Mouse (Mus musculus) liver, adult 2 months (tissue): ENCODE results near the gene Cnn2. TPM values are rescaled to one million over a fixed set of nuclear protein-coding genes. Genes with fewer than 3 reads are reported as not detected.

ENCODE experiments used
- DNase-seq: peaks from one replicate; pipeline ENCODE4 v3.0.0-alpha.2; 2011; ENCODE audit warnings: low read depth, low spot score; ENCODE audit errors: extremely low read depth
- H3K27ac ChIP-seq: fragments of 200-500 bp; replicated peaks from 2 replicates; pipeline ENCODE4 v1.5.1; 2012; ENCODE audit warnings: low read depth, mild to moderate bottlenecking, control low read depth, inconsistent platforms, low read length; ENCODE audit not compliant: insufficient read depth
- H3K27me3 ChIP-seq: fragments of 200-500 bp; 2 replicates; pipeline ENCODE4 v1.6.1; 2012; ENCODE audit warnings: mild to moderate bottlenecking, moderate library complexity, low read length, inconsistent platforms; ENCODE audit not compliant: control insufficient read depth, insufficient read depth
- H3K36me3 ChIP-seq: fragments of 200-500 bp; 2 replicates; pipeline ENCODE4 v1.6.1; 2012; ENCODE audit warnings: low read length, inconsistent platforms; ENCODE audit not compliant: control insufficient read depth, insufficient read depth
- H3K4me1 ChIP-seq: fragments of 200-500 bp; 2 replicates; pipeline ENCODE4 v1.6.1; 2011; ENCODE audit warnings: low read length; ENCODE audit not compliant: control insufficient read depth, insufficient read depth
- H3K4me3 ChIP-seq: fragments of 200-500 bp; 2 replicates; pipeline ENCODE4 v1.5.1; 2011; ENCODE audit warnings: low read depth, mild to moderate bottlenecking, control low read depth, low read length, moderate library complexity; ENCODE audit not compliant: insufficient read depth
- H3K79me2 ChIP-seq: fragments of 200-500 bp; 2 replicates; pipeline ENCODE4 v1.6.1; 2012; ENCODE audit warnings: inconsistent platforms, mild to moderate bottlenecking, low read length, moderate library complexity; ENCODE audit not compliant: control insufficient read depth, insufficient read depth
- H3K9ac ChIP-seq: fragments of 200-500 bp; 2 replicates; pipeline ENCODE4 v1.6.1; 2012; ENCODE audit warnings: low read depth, mild to moderate bottlenecking, control low read depth, inconsistent platforms, low read length
- CTCF ChIP-seq: fragments of 200-500 bp; IDR thresholded peaks from 2 replicates; pipeline ENCODE4 v1.5.1; 2011; ENCODE audit warnings: low read depth, low read length, control low read depth
- POLR2A ChIP-seq: fragments of 200-500 bp; IDR thresholded peaks from 2 replicates; pipeline ENCODE4 v1.6.1; 2011; ENCODE audit warnings: low read length, control low read depth; ENCODE audit not compliant: insufficient read depth; ENCODE audit errors: extremely low read depth
- WGBS: fragments of 180-500 bp; shearing (Covaris S2); methylation state at CpG from one replicate; pipeline ENCODE4 v1.1.7; 2018; 5-methylcytosine and 5-hydroxymethylcytosine counted together
- polyA plus RNA-seq: library from polyadenylated mRNA; depleted of rRNA; stranded (reverse); fragments of >200 nt; gene quantifications from 2 replicates; pipeline ENCODE4 v1.2.3, GENCODE M21; 2012
- total RNA-seq: library from RNA; depleted of rRNA; stranded (reverse); fragments of >200 nt; gene quantifications from 2 replicates; pipeline ENCODE4 v1.2.3, GENCODE M21; 2014

Gene Cnn2
- total and polyA plus RNA-seq, 2 experiments = 5.2 to 9.8 TPM

DNA sequence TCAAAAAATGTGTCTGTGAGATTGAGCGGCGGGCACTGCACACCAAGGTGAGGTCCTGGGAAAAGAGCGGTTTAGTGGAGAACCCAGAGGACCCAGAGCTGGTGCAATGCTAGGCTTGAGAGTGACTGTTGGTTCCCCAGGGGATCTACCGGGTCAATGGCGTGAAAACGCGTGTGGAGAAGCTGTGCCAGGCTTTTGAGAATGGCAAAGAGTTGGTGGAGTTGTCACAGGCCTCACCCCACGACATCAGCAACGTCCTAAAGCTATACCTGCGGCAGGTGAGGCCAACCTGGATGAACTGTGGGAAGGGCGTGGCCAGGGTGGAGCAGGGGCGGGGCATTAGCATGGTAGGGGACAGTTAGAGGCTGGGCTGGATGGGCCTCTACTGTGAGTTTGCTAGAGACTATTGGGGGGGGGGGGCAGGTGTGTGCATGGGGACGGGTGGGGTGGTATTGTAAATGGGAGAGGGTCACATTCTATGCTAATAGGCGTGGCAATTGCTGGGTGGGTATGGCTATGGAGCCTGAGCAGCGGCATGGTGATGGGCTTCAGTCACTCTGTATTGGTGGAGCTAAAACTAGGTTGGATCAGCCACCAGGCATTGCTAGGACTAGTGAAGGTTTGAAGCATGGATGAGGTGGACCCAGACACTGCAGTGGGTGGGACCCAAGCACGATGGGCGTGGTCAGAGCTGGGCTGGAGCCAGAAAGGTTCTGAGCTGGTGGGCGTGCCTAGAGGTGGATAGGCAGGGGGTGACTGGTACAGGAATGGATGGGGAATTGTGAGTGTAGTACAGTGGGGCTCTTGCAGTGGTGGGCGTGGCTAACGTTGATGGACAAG, 39.5 kb downstream of the Cnn2 start:
- WGBS = 83% methylated on average over 20 of the region's 20 CpGs
- DNase-seq = no peak
- Histone ChIP-seq H3K27me3 (no peaks in the 10 kb centered on the region), H3K79me2 (no peaks in the 10 kb centered on the region), H3K27ac (no peak overlapping the region), H3K4me1 (peaks cover 4% of the 10 kb centered on the region; the same call in 1 of the 2 replicates), H3K9ac (no peak overlapping the region), H3K4me3 (no peak overlapping the region), H3K36me3 (no peaks in the 10 kb centered on the region)
- no peak for TF ChIP-seq CTCF
- TF ChIP-seq POLR2A = no peak

DNA sequence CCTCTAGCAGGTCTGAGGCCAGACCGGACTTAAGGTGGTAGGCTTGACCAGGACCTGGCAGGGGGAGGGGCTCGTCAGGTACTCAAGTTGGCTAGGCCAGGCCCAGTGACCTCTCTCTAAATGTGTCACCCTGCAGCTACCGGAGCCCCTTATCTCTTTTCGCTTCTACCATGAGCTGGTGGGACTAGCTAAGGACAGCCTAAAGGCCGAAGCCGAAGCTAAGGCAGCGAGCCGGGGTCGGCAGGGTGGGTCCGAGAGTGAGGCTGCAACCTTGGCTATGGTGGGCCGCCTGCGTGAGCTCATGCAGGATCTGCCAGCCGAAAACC, 40.1 kb downstream of the Cnn2 start:
- WGBS = 95% methylated on average over 13 of the region's 13 CpGs

DNA sequence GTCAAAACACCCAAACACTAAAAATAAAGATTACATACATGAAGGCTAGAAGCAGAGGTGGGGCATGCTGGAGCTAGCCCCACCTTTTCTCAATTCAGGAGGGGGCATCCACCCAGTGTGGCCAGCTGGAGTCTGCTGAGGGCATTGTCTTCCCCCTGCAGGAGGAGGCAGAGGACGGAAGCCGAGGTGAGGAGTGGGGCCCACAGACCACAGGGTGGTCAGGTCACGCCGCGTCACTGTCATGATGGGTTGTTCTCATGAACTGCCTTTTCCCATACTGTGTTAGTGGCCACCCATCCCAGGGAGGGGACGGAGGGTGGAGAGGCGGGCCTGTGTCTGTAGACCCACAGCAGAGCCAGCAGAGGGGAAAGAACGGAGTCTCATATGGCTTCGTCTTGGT, 41.8 kb downstream of the Cnn2 start:
- H3K4me1 ChIP-seq = peaks cover 7% of the 10 kb centered on the region; the same call in 1 of the 2 replicates
- no peak overlapping the region for H3K4me3 ChIP-seq
- WGBS = 89% methylated on average over 9 of the region's 9 CpGs
- DNase-seq = no peak
- no peak overlapping the region for H3K27ac ChIP-seq
- H3K36me3 ChIP-seq = no peaks in the 10 kb centered on the region
- no peak for TF ChIP-seq POLR2A
- no peak for TF ChIP-seq CTCF
- no peaks in the 10 kb centered on the region for H3K79me2 ChIP-seq
- H3K27me3 ChIP-seq = no peaks in the 10 kb centered on the region
- H3K9ac ChIP-seq = no peak overlapping the region

More for the DNA sequence above, 40.1 kb downstream of the Cnn2 start:
- H3K9ac ChIP-seq = no peak overlapping the region
- H3K36me3 ChIP-seq = no peaks in the 10 kb centered on the region
- H3K27ac ChIP-seq = no peak overlapping the region
- TF ChIP-seq CTCF (no peak), POLR2A (no peak)
- H3K4me3 ChIP-seq = no peak overlapping the region
- H3K79me2 ChIP-seq = no peaks in the 10 kb centered on the region
- H3K4me1 ChIP-seq = peaks cover 5% of the 10 kb centered on the region; the same call in 1 of the 2 replicates
- H3K27me3 ChIP-seq = no peaks in the 10 kb centered on the region
- DNase-seq = no peak

DNA sequence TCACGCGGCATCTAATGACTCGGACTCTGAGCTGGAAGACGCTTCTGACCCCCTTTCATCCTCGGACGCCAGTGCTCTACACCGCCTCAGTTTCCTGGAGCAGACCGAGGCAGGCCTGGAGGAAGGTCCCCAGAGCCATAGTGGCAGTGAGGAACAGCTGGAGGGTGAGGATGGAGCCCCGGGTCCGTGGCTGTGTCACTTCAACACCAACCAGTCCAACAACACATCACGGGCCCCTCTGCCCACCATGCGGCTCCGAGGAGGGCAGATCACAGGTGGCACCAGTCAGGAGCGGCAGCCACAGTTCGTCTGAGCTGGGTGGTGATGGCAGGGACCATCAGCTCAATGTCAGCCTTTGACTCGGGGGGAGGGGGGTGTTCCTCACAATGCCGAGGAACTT, 42.4 kb downstream of the Cnn2 start:
- 90% methylated on average over 17 of the region's 17 CpGs for WGBS
- Histone ChIP-seq H3K4me3 (no peak overlapping the region), H3K27ac (no peak overlapping the region), H3K27me3 (no peaks in the 10 kb centered on the region), H3K79me2 (no peaks in the 10 kb centered on the region), H3K4me1 (peaks cover 7% of the 10 kb centered on the region; the same call in 1 of the 2 replicates), H3K36me3 (peaks cover under 1% of the 10 kb centered on the region; the same call in 1 of the 2 replicates), H3K9ac (no peak overlapping the region)
- DNase-seq = no peak
- TF ChIP-seq POLR2A (no peak), CTCF (no peak)

DNA sequence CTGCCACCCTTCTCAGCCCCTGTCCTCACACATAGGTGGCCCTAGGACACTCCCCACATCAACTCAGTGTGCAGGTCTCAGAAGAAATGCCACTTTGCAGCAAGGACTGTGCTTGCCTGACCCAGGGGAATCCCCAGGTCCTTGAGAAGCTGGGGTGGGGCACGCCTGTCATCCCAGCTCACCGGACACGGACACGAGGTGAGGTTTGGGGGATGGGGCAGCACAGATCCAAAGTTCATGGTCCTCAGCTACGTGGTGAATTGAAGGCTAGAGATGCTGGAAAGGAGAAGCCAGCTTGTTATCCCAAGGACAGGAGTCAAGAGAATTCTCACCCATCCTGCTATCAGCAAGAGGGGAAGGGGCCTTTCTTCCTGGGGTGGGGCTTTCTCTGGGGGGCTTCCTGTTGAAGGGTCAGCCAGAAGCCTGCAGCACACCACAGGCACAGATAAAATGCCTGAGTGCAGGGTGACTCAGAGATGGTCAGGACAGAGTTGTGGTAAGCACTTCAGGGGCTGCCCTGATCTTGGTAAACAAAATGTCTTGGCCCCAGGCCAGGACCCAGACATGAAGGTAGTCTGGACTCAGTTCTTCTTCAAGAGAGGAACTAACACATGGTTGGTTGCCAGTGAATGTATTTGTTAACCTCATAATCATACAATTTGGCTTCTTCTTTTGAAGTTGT, 44.6 kb downstream of the Cnn2 start:
- Histone ChIP-seq H3K4me3 (no peak overlapping the region), H3K36me3 (peaks cover 3% of the 10 kb centered on the region; the same call in 1 of the 2 replicates), H3K9ac (no peak overlapping the region), H3K27me3 (no peaks in the 10 kb centered on the region), H3K4me1 (peaks cover 7% of the 10 kb centered on the region; the same call in 1 of the 2 replicates), H3K79me2 (no peaks in the 10 kb centered on the region), H3K27ac (peak overlapping the region; percentile 30)
- DNase-seq = peak; percentile 33
- WGBS = 5% methylated on average over 5 of the region's 5 CpGs
- TF ChIP-seq POLR2A = no peak
- TF ChIP-seq CTCF = no peak
